Mouse (Mus musculus): ENCODE results near the gene Akr1c14. TPM values are rescaled to one million over a fixed set of nuclear protein-coding genes. Genes with fewer than 3 reads are reported as not detected.

Akr1c14 gene
- polyA plus RNA-seq (2014; fragmentation: Illumina TruSeq; extraction: RNeasy Lipid Tissue Mini Kit (QIAGEN cat#74804); ENCODE audit: low read depth, low replicate concordance): 4.9 TPM

GRCm38 (mm10) chr13:4048719-4049118 lies at the start of gene Akr1c14:
Akr1c14 (plus strand) TSS chr13:4049011.

Other genes with a start within 250 kb of the Akr1c14 start
- gene Calml3, start 244.7 kb upstream of the Akr1c14 start, polyA plus RNA-seq (2014; fragmentation: Illumina TruSeq; extraction: RNeasy Lipid Tissue Mini Kit (QIAGEN cat#74804); ENCODE audit: low read depth, low replicate concordance): not detected
- gene Calm4, start 211.3 kb upstream of the Akr1c14 start, polyA plus RNA-seq (2014; fragmentation: Illumina TruSeq; extraction: RNeasy Lipid Tissue Mini Kit (QIAGEN cat#74804); ENCODE audit: low read depth, low replicate concordance): not detected
- gene Calm5, start 194.8 kb upstream of the Akr1c14 start, polyA plus RNA-seq (2014; fragmentation: Illumina TruSeq; extraction: RNeasy Lipid Tissue Mini Kit (QIAGEN cat#74804); ENCODE audit: low read depth, low replicate concordance): not detected
- gene Net1, start 130.8 kb upstream of the Akr1c14 start, polyA plus RNA-seq (2014; fragmentation: Illumina TruSeq; extraction: RNeasy Lipid Tissue Mini Kit (QIAGEN cat#74804); ENCODE audit: low read depth, low replicate concordance): 36.3 TPM
- gene Tubal3, start 130.7 kb upstream of the Akr1c14 start, polyA plus RNA-seq (2014; fragmentation: Illumina TruSeq; extraction: RNeasy Lipid Tissue Mini Kit (QIAGEN cat#74804); ENCODE audit: low read depth, low replicate concordance): 1.0 TPM
- gene Ucn3, start 103.7 kb upstream of the Akr1c14 start, polyA plus RNA-seq (2014; fragmentation: Illumina TruSeq; extraction: RNeasy Lipid Tissue Mini Kit (QIAGEN cat#74804); ENCODE audit: low read depth, low replicate concordance): not detected
- 0.24 TPM for gene Akr1c18, start 101.6 kb downstream of the Akr1c14 start, polyA plus RNA-seq (2014; fragmentation: Illumina TruSeq; extraction: RNeasy Lipid Tissue Mini Kit (QIAGEN cat#74804); ENCODE audit: low read depth, low replicate concordance)
- gene Akr1c13, start 142.1 kb downstream of the Akr1c14 start, polyA plus RNA-seq (2014; fragmentation: Illumina TruSeq; extraction: RNeasy Lipid Tissue Mini Kit (QIAGEN cat#74804); ENCODE audit: low read depth, low replicate concordance): 22.3 TPM
- 3.2 TPM for gene Akr1c19, start 179.7 kb downstream of the Akr1c14 start, polyA plus RNA-seq (2014; fragmentation: Illumina TruSeq; extraction: RNeasy Lipid Tissue Mini Kit (QIAGEN cat#74804); ENCODE audit: low read depth, low replicate concordance)
- 3.1 TPM for gene Akr1c12, start 230.4 kb downstream of the Akr1c14 start, polyA plus RNA-seq (2014; fragmentation: Illumina TruSeq; extraction: RNeasy Lipid Tissue Mini Kit (QIAGEN cat#74804); ENCODE audit: low read depth, low replicate concordance)

Measured in testis, adult 10 weeks (tissue).